Mouse (Mus musculus) layer of hippocampus, adult 2 months (tissue): ENCODE measurements at regions not wholly inside any gene's neighbourhood (a gene's known extent, or its start where the extent isn't known, plus 50 kb on each side); places are given as distances from the start of the nearest gene placed in this dataset.

Experiments
- DNase-seq, 2 experiments: peaks; one replicate each; pipeline ENCODE4 v3.0.0; 2022; ENCODE audit warnings: low spot score in 2 of 2
- H3K27ac ChIP-seq: fragments of 200-600 bp; 2 replicates; pipeline ENCODE4 v1.8.1; 2022
- H3K4me3 ChIP-seq: fragments of 200-600 bp; 2 replicates; pipeline ENCODE4 v1.8.1; 2022; ENCODE audit warnings: mild to moderate bottlenecking
- CTCF ChIP-seq: fragments of 200-600 bp; conservative IDR thresholded peaks from 2 replicates; pipeline ENCODE4 v1.8.1; 2022; ENCODE audit warnings: antibody characterized with exemption, mild to moderate bottlenecking, moderate library complexity

DNA sequence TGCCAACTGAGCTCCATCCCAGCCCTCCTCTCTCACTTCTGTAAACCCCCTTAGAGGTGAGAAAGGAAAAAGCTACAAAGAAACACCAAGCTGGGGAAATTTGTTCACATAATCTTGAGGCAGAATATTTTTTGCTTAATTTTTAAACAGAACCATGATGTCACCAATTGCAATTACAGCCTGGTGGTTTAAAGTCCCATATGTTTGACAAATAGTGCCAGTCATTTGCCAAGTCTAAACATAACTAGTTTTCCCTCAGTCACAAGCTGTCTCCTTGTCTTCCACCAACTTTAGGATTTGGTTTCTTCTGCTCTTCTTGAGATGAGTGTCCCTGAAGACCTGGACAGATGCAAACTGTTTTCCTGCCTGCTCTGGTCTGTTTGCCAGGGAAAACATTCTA, 222.0 kb downstream of the Qk start:
- Histone ChIP-seq H3K27ac (peak overlapping the region; percentile 86), H3K4me3 (no peak overlapping the region)
- no peak for TF ChIP-seq CTCF
- peak; percentile 47 to 66 for DNase-seq

DNA sequence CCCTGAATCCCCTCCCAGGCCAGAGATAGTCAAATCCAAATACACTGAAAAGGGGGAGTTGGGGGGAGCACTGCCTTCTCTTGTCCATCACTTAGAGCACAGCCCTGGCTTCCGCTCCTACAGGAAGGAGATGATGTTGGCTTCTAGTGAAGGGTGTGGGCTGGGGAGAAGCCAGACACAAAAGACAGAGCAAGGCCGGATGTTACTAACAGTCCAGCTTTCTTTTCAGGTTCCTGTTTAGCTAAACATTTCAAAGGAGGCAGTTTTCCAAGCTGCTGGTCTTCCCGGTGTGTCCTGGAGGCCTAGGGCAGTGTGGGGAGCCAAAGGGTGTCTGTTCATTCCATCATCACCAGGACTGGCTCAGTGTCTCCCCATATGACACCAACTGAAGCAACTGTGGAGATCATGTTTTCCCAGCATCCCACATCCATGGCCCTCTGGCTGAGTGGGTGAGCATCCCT, 223.8 kb downstream of the Qk start:
- no peak for TF ChIP-seq CTCF
- Histone ChIP-seq H3K4me3 (no peak overlapping the region), H3K27ac (peak overlapping the region; percentile 86)
- DNase-seq: no peak

DNA sequence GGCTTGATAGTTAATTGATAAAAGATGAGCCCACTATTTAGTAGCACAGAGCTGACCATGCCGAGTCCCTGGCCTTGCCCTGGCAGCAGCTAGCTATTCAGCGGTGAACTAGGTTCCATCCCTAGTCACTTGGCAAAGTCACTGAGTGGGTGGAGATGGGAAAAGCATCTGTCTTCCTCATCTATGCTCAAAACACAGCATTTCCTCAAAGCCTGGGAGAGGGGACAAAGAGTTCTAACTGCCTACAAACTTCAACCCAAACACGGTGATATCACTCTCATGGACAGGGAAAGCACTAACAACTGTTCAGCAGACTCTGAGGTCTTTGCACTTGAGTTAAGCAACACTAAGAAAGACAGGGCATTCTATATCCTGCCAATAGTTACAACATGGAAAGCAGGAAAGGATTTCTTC, 225.5 kb downstream of the Qk start:
- H3K4me3 ChIP-seq: no peak overlapping the region
- no peak for TF ChIP-seq CTCF
- H3K27ac ChIP-seq: peak overlapping the region; percentile 75
- no peak for DNase-seq

GRCm38 (mm10) chr17:10093437-10094107, 226.1 kb downstream of the Qk start:
- DNase-seq: no peak
- TF ChIP-seq CTCF: no peak
- Histone ChIP-seq H3K27ac (peak overlapping the region; percentile 75), H3K4me3 (no peak overlapping the region)

DNA sequence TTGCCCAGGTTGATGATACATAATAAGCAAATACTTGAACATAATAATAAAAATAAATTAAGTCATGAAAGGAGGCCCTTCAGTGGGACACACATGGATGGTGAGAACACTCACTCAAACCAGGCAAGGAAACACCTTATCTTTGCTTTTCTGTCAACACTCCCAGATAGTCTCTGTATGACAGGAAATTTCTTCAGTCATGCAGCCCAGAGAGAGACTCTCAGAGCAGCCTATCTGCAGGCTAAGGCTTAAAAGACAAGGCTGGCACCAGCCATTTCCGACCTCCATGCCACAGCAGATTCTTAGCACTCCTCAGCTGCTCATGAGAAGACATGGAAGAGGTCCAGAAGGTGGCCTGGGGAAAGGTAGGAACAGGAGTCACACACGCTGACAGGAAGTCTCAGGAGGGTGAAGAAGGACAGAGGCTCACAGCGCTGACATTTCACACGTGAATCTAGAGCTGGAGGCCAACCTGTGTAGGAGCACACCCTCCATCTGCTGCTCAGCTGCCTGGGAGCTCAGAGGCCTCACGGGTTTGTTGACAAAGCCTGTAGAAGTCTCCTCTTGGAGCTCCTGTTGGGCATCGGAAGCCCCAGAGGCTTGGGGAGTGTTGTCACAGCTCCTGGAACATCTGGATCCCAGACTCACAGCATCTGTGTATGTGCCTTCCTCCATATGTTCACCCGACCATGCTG, 232.3 kb downstream of the Qk start:
- Histone ChIP-seq H3K4me3 (no peak overlapping the region), H3K27ac (no peak overlapping the region)
- no peak for DNase-seq

DNA sequence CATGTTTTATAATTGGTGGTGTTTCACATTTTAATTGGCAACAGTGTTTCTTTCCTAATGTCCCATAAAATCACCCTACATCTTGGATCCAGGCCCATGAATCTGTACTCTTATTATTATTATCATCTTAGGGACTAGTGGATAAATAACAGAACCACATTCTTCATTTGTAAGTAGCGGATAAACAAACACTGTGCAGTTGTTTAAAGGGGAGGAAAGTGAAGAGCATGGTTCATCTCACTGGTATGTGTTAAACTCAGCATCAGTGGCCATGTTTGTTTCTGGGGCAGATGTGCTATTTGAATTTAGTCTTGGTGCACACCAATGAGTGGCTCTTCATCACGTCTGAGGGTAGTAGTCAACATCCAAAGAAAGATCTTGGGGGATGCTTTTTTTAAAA, 233.1 kb downstream of the Qk start:
- TF ChIP-seq CTCF: no peak
- Histone ChIP-seq H3K27ac (peak overlapping the region; percentile 48; the same call in 1 of the 2 replicates), H3K4me3 (no peak overlapping the region)
- DNase-seq: no peak

More for the DNA sequence above, 232.3 kb downstream of the Qk start:
- TF ChIP-seq CTCF: no peak

DNA sequence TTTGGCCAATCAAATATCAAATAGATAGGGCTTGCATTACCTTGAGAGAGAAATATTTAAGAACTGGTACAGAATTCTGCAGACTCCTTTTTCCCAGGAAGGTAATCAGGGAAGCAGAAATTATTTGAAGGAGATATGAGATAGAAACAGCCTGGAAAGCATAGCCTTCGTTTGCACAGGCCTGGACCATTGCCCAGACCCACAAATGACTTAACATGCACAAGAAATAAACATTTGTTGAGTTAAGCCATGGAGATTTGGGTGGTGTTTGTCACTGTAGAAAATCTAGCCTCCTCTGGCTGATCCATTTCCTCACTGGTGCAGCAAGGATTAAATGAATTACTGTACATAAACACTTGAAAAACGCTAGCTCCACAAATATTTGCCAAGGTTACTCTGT, 233.5 kb downstream of the Qk start:
- DNase-seq: no peak
- Histone ChIP-seq H3K4me3 (no peak overlapping the region), H3K27ac (peak overlapping the region; percentile 48; the same call in 1 of the 2 replicates)
- no peak for TF ChIP-seq CTCF

DNA sequence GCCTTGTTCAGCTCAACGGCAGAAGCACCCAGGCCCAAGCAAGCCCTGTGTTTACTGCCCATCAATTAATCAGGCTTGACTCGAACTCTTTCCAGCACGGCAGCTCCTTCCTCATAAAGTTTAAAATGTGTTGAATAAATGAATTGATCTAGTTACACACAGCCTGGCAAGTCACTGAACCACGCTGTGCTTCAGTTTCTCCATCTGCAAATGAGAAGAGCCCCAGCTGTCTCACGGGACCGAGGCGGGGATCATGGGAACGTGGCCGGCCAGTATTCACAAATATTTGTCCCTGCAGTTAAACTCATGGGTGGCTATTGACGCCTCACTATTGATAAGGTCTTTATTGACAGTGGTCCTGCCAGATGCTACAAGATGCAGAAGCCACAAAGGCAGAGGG, 237.9 kb downstream of the Qk start:
- H3K27ac ChIP-seq: no peak overlapping the region
- peak in 1 of 2 experiments; percentile 29 for DNase-seq

DNA sequence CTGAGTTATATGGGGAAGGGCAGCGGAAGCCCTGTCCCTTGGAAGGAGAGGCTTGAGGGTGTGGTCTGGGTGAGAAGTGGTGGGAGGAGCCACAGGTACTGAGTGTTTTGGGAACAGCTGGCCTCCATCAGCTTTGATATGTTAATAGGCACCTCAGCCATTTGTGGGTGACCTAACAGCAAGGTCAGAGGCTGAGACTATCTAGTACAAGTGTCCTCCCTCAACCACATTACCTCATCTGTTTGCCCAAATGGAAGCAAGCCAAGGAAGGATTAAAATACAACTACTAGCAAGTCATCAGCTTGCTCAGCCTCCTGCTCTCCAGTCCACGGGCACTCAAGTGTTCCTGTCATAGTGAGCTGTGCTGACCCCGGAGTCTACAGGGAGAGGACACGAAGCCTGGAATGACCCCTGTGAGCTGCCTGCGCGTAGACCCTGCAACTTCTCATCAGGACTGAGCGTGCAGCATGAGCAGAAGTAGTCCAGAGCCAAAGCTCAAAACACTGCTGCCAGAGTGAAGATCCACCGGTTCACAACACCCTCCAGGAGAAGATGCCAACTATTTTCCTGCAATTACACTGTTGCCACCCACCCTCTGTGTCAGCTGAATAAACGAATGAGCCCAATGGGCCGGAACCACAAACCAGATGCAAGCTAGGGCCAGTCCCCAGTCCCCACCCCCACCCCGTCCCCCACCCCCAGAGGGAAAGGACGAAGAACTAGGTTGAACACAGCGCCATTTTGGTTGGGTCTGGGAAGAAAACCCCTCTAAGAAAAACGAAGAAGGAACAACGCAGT, 239.6 kb downstream of the Qk start:
- no peak for DNase-seq
- Histone ChIP-seq H3K27ac (no peak overlapping the region), H3K4me3 (no peak overlapping the region)
- TF ChIP-seq CTCF: no peak

More for the DNA sequence above, 237.9 kb downstream of the Qk start:
- H3K4me3 ChIP-seq: no peak overlapping the region
- no peak for TF ChIP-seq CTCF

- Histone ChIP-seq H3K4me3 (no peak overlapping the region), H3K27ac (no peak overlapping the region)
- TF ChIP-seq CTCF: no peak
- no peak for DNase-seq
Observed at GRCm38 (mm10) chr17:10078536-10079319, 240.9 kb downstream of the Qk start.

DNA sequence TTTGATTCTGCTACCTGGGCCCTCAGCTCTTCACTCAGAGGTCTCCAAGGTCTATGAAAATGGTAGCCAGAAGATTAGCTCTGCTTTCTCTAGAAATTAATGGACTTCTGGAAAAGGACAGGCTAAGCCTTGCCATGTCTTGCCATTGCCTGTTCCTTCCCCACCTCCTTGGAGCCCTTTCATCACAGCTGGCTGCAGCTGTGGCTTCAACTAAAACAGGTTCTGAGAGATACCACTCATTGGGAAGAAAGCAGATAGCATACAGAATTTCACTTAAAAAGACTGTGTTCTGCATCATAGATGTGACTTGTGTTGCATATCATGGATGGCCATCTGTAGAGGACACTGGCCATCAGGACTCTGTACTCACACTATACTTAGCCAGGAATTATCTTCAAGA, 246.4 kb downstream of the Qk start:
- Histone ChIP-seq H3K4me3 (no peak overlapping the region), H3K27ac (no peak overlapping the region)
- no peak for DNase-seq
- TF ChIP-seq CTCF: no peak

DNA sequence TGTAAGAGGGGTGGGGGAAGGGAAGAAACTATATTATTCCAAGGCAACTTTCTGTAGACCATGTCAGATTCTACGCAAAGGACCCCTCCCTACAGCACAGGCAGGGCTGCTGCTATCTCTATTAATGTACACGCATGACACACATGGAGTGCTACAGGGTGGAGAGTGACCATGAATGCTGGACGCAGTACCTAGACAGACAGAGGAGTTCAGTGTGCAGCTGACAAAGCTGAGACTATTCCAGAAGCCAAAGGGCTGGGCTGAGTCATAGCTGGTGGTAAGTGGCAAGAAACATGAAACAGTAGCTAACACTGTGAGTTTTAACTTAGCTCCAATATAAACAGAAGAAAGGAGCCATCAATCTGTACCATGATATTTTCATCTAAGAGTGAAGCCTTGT, 250.4 kb downstream of the Qk start:
- TF ChIP-seq CTCF: no peak
- no peak for DNase-seq
- no peak overlapping the region for H3K27ac ChIP-seq
- H3K4me3 ChIP-seq: no peak overlapping the region
